Mouse (Mus musculus): ENCODE data around the gene Slc1a7.

GRCm38 (mm10) chr4:107969781-107970180 lies 1.6 kb downstream of the Slc1a7 start:
- TF ChIP-seq CTCF (IDR thresholded peaks at IDR 0.05; ENCODE audit: low read depth) (no peak), EP300 (IDR thresholded peaks at IDR 0.05; ENCODE audit: low read depth) (no peak)

Measured in heart, postnatal 0 days (tissue).